Mouse (Mus musculus) gastrocnemius, postnatal 10 days (tissue): Measurements from ENCODE around the gene Ndnf. TPM values are rescaled to one million over a fixed set of nuclear protein-coding genes. Genes with fewer than 3 reads are reported as not detected.

ENCODE experiments used
- DNase-seq: peaks from one replicate; pipeline ENCODE4 v3.0.0; 2021; ENCODE audit warnings: mixed read lengths
- long read RNA-seq, 2 experiments: library from polyadenylated mRNA; stranded (forward); transcript quantifications; one replicate each; pipeline ENCODE4 v2.0.0; 2021
- total RNA-seq, 2 experiments: library from RNA; stranded (reverse); gene quantifications; 2 replicates each; pipeline ENCODE4 v1.2.3; 2021

The Ndnf gene
- 1 to 10 TPM; 1.2 to 1.6 TPM for total RNA-seq
- long read RNA-seq, experiment 1, result 0 reads
- long read RNA-seq, experiment 2, result 0 reads

DNA sequence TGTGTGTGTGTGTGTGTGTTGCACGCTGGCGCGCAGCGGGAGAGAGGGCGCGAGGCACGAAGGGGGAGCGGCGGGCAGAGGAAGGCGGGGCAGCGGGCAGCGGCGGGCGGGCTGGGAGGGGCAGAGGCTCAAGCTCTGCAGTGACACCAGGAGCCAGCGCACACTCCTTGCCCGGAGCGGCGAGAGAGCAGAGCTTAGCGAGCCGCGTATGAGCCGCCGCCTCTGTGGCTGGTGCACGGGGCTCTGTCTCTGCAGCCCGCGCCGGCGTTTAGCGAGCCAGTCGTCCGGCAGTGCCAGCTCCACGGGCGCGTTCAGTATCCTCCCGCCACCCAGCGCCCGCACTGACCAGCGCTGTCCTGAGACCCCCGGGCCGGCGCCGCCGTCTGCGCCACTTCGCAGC lies at the start of gene Ndnf:
Ndnf (plus strand) TSS at position 140 of the 400 bp plus-strand sequence.
- DNase-seq, result peak; percentile 69

DNA sequence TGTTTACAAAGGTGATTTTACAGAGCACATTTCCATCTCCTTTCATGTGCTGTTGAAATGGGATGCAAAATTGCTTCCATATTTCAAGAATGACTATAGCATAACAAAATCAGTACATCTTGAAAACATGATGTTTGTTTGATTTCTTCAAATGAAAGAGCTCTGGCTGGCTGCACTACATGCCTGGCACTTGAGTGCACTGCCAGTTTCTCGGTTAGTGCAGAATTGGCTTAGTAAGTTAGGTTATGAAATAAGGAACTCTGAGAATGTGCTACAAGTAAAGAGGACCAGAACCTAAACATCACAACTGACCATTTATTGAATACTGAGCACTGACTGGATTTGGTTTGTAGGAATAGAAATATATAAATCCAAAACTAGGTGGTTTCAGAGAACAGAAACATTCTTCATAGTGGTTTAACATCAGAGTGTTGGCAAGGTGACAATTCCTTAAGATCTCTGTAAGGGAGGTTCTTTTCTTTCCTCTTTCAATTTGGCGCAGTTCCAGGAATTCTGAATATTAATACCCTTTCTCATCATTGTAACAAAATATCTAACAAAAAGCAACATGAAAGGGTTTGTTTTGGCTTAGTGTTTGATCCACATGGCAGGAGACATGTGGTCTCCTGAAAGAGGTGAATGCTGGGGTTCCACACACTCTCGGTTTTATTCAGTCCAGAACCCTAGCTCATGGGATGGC lies 48.2 kb upstream of the Ndnf start:
- DNase-seq, result no peak

DNA sequence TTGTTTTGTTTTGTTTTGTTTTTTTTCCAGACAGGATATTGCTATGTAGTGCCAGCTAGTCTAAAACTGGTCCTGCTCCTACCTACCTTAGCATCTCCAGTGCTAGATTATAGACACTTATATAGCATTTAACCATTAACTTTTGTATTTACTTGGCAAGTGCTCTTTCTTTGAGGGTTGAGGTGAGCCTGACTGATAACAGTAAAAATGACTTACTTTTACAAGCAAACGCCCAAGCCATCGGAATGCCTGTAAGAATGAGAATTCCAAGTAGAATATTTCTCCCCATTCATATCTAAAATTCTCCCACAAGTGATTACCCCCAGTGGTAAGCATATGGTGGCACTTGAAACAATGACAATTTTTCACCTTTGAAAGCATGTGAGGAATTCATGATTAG lies 40.8 kb upstream of the Ndnf start:
- no peak for DNase-seq

DNA sequence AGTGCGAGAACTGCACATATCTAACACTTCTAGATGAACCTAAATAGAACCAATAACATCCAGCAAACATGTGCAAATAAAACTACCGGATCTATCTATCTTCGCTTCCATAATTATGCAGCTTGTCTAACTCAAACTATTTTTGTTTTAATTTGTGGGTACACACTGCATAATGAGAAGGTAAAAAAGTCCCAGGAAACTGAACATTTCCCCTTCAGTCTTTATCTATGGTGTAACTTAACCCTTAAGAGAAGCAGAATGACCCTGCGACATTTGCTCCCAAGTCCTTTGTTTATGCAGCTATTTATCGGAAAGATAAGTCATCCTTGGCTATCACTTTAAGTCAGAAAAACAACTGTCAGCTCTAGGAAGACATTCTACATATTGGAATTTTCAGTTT lies 39.2 kb upstream of the Ndnf start:
- DNase-seq, result no peak

DNA sequence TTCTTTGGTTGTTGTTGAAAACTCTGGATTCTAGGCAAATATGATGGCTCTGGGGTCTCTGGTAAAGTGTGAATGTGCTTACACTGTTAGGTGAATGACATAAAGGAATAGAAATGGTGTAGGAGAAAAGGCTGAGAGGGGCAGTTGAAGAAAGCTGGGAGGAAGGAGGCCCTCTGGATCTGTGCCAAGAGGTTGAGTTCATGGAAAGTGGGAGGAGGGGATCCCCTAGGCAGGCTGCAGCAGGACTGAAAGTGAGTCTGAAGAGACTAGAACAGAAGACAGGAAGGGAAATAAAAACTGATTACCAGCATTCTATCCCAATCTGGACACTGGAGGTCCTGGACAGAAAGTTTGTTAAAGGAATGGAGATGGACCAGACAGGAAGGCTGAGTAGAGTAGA lies 29.0 kb upstream of the Ndnf start:
- DNase-seq, result no peak

DNA sequence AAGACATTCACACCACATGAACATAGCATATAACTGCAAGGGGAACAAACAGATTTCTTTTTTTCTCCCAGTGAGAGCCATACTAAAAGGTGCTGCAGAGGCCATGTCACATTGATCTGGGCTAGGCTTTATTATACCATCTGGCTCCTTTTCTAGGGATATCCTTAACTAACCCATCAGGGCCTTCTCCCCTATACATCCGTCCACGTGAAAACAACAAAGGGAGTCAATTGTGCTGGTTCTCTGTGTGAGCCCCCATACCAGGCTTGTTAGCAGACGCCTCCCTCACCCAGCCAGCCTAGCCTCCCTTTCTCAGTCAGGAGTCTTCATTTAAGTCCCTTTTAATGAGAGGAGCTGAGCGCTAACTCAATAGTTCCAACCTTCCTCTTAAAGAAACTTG lies 27.3 kb upstream of the Ndnf start:
- DNase-seq, result no peak

DNA sequence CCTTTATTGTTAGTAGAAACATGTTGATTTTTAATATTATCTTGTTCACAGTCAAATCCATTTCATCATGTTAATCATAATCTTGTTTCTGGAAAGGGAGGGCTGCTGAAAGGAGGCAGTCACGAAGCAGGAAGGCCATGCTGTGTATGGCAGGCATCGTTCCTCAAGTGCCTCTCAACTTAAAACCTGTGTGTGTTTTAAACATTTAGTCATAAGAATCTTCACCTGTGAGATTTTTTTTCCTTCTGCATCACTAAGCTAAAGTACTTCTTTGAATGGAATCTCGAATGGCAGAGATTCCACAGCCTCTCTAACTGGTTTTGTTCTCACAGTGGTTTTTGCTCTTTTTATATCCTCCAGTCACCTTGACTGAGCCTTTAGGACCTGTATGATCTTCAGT lies 25.0 kb upstream of the Ndnf start:
- no peak for DNase-seq

DNA sequence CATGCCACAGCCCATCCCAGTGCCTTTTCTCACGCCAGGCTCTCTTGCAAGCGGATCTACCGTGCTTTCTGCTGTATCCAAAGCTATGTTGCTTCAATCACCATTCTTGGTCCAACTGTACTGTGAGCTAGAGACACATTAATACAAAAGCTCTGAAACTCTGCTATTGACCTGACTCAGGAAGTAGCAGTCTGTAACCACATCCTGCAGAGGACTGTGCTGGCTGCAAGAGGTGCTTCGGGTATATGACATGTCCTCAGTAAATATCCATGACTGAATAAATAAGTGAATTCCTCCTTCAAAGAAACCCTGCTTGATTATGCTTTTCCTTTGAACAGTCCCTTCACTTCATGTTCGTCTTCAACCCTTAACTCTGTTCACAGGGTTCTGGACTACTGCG lies 23.7 kb upstream of the Ndnf start:
- no peak for DNase-seq

DNA sequence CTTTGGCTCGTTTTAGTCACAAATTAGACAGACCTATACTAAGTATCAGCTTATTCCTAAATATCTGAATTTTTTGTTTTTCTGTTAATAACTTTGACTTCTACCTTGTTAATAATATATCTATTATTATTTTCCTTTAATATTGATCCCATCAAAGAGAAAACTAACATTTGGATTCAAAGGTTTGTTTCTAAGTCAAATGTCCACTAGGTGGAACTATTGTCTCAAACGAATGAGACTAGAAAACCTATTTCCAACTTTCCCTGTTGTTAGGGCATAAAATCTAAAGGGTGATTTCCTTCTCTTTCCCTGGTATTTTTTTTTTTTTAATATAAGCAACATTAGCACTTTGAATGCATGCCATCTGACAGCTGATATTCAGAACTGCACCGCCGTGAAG lies 20.0 kb upstream of the Ndnf start:
- no peak for DNase-seq

DNA sequence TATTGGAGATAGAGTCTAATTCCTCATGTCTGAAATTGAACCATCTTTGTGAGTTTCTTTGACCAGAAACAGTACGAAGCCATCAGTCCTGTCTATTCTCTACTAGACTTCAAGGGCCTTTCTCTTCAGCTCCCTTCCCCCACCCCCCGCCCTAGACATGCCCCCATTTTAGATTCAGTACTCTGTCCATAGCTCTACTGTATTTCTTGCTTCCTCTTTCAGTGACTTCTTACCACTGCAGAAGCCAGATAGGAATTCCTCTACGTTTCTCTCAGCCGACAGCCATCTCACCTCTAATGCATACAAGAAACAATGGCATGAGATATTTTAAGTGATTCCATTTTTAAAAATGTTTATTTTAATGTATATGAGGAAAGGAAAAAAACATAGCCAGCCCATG lies 10.1 kb upstream of the Ndnf start:
- no peak for DNase-seq

DNA sequence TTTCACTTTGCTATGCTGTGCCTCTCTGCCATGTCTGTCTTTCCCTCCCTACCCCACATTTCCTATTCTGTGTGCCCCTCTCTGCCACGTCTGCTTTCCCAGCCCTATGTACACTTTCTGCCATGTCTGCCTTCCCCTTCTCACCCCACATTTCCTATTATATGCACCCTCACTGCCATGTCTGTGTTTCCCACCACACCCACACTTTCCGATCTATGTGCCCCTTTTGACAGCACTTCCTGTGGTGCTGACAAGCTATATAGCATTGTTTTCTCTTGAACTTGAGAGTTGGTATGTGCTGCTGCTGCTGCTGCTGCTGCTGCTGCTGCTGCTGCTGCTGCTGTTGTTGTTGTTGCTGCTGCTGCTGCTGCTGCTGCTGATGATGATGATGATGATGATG lies 9.3 kb upstream of the Ndnf start:
- DNase-seq, result no peak

DNA sequence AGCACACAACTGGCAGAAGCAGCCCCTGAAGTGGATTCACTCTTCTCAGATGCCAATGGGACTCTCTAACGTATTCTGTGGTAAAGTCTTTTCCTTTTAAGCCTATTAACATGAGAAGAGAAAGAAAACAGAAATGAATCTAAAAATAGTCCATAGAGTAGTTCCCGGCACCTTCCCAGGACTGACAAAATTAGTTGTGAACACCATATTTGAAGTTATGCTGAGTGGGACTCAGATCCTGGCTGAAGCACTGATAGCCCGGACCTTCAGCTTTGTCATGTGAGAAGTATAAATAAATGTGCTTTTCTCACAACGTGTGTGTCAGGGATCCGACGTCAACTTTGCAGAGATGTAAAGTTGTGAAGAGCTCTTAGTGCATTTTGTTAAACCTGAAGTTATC lies 7.4 kb upstream of the Ndnf start:
- no peak for DNase-seq

DNA sequence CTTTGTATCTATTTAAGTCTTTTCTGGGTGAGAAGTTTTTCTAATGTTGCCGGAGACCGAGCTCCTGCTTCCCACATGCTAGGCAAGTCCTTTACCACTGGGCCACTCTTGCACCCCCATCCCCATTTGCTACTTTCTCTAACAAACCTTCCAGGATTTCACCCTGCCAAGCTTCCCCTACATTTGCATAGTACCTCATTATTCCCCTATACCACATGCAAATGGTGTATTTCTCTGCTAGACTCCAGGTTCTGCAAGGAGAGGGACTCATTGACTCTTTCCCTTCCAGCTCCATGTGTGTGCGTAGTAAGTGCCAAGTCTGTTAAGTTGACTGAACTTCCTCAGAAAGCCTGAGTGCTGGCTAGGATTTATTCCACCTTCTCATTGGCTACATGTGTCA lies 5.1 kb upstream of the Ndnf start:
- no peak for DNase-seq

DNA sequence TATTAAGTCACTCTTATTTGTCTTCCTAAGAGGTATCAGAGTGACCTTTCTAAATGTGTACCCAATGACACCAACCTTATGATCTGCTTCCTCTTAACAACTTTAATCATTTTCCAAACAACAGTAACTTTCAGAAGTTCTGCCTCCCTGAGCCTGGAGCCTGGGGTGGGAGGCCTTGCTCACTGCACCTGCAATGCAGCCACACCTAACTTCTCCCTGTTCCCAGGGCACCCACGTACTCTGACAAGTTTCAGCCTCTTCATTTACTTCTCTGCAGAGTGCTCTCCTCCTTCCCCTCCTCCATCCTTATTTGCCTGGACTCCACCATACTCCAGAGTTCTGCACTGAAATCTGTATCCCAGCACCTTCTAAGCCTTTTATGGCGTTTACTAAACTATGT lies 1.4 kb upstream of the Ndnf start:
- DNase-seq, result no peak

DNA sequence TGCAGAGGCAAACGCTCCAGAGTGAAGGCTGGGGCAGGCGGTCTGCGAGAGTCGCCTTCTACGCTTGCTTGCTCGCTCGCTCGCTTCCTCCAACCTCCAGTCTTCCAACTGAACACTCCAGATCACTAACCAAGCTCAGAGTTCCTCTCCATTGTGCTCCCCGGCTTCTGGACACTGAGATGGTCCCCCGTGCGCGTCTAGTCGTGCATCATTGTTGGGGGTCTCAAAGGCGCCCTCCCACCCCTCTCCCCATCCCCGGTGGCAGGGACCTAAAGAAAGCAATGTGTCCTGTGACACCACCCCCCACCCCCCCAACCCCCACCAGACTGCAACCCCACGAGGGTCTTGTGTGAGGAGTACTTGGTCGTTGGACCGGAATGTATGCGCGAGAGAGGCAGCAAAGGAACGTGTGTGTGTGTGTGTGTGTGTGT lies 394 bp upstream of the Ndnf start:
- peak; percentile 28 for DNase-seq

DNA sequence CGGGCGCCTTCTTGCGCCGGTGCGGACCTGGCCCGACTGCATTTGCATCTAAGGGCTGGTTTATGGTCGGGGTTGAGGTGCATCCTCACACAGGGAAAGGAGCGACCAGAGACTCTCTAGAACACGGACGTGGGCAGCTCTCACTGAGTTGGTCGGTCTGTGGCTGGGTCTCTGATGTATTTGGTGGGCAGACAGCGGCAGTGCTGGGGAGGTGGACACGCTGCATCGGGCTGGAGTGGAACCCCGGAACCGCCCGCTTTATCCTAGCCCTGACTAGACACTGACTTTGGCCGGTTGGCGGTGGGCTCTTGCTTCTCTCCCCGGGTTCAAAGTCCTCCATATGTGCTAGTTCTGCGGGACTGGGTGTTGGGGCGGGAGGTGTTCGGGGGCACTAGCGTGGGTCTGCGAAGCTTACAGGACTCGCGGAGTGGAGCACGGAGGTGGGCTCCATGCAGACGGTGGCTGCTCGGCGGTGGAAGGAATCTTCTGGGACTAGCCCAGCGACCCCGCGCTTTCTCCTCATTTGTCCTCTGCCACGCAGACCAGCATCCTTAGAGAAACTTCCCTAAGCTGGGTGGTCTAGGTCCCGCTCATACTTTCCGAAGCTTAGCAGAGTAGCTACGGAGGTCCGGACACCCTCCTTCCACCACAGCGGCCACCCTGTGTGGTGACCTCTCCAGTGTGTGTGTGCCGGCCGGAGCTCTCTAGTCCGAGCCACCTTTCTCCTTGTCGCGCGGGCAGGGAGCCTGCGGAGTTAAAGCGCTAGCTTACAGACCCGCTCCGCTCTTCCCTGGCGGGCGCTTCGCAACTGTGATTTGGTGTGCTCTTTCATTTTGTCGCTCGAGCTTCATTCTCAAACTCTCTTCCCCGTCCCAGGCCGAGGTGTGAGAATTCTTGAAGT lies 991 bp downstream of the Ndnf start:
- DNase-seq, result peak; percentile 39

DNA sequence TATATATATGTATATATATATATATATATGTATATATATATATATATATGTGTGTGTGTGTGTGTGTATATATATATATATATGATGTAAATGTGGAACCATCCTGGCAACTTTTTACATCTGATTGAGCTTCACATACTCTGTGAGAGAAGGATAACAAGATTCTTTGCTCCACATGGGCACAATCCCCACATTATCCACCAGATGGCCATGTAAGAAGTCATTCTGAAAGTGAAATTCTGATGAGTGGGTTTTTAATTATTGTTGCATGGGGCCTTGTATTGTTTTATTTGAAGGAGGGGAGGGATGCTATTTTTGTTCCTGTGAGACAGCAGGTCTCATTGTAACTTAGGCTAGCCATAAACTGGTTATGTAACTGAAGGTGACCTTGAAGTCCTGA lies 22.5 kb downstream of the Ndnf start:
- no peak for DNase-seq

DNA sequence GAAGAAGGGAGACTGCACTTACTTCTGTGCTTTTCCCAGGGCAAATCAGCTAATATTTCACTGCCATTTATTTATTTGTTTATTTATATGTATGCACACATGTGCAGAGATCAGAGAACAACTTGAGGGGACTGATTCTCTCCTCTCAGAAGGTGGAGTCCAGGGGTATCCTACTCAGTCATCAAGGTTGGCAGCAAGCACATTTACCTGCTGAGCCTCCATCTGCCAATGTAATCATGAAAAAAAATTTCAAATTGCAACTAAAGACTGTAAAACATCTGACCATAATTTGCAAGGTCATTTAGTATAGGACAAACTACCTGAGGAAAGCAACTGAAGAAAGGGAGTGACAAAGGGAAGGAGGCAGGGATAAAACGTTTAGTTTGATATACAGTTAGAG lies 49.3 kb downstream of the Ndnf start:
- no peak for DNase-seq

DNA sequence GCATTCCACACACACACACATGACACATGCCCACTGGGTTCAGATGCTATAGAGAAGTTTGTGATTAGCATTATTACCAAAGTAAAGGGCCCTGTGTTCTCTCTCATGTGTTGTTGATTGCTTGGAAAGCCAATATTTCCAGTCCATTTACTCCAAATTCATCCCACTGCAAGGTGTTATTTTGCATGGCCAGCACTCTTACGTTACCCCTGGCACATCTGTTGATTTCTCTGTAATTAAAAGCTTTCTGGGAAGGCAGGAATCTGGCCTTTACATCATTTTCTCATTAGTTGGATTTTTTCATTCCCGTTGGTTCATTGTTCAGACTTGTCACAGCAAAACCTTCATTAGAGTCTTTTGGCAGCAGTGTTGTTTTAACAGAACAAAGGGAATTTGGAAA lies 54.3 kb downstream of the Ndnf start:
- no peak for DNase-seq

DNA sequence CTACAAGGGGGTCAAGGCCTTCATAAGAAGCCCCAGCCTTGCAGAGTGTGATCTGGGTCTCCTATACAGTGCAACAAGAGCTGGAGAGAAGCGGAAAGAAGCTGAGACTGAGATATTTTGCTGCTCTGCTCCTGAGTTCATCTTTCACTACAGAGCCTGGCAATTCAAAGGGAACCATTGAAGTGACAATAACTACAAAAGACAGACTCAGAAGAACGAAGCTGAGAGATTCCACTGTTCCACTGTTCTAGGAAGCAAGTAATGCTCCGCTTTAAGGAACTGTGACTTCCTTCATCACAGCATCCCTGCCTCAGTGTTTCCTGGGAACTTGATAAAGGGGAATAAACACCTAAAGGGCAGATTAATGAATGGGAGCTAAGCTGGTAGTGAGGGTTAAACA lies 56.9 kb downstream of the Ndnf start:
- DNase-seq, result no peak

DNA sequence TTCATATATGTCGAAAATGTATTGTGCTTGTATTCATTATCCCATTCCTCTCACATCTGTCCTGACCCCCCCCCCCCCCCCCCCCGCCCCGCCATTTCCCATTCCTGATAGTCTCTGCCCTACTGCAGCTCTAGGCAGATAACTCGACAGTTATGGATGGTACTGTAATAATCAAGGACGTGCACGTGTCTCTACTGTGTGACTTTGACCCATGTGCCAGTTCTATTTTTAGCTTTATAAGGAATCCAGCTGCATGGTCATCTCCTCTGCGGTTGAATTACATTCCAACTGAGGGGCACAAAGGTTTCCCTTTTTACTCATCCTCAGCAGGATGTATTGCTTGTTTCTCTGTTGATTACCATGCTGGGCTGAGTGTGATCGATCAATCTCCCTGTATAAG lies 68.1 kb downstream of the Ndnf start:
- DNase-seq, result no peak

DNA sequence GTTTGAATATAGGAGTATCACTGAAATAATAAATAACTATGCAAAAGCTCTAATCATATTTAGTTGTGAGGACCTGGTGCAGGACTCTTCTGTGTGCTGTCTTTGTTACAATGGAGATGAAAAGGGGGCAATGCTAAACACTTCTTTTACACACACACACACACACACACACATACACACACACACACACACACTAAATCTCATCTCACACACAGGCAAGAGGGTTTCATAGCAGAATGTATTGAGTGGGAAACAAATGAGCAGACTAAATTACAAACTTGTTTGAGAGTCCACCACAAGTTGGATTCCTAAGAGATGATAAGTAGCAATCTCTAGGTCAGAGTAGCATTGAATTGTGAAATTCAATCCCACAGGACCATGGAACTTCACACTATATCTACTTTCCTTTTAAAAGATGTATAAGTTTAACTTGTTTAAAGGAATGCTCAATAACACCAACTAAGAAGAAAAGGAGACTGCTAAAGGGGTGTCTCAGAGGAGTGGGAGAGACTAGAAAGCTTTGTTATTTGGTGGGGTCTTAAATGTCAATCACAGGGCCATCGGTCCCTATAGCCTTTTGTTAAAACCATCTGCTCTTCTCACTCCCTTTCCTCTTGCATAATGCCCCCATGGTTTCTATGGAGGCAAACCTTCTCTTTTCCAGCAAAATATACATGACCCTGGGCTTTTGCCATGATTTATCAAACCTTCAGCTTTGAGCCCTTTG lies 71.9 kb downstream of the Ndnf start:
- no peak for DNase-seq

DNA sequence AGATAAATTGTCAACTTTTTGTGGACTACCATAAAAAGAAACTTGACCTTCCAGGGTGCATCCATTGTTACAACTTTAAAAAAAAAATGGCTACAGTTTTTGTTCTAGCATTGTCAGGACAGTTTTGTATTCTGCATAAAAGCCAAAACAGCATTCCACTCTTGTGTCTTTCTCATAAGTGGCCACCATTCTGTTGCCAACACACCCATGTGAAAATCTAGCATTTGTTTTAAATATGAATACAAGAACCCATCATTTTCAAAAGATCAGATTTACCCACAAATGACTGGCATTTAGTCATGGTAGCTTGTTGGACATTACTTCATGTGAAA lies 72.4 kb downstream of the Ndnf start:
- no peak for DNase-seq
